Mouse (Mus musculus) layer of hippocampus, postnatal 10 days (tissue): Measurements from ENCODE around the gene 4632433K11Rik. TPM values are rescaled to one million over a fixed set of nuclear protein-coding genes. Genes with fewer than 3 reads are reported as not detected.
"Not testable (repeated sequence)": the region's sequence is repeated elsewhere in the genome, so short reads cannot be mapped to it uniquely, and the experiment has no call there.

Experiments used
- DNase-seq, 2 experiments: peaks; one replicate each; pipeline ENCODE4 v3.0.0; 2021; ENCODE audit warnings: low spot score in 2 of 2
- long read RNA-seq: library from polyadenylated mRNA; stranded (forward); transcript quantifications from one replicate; pipeline ENCODE4 v2.0.0, GENCODE M21; 2023
- total RNA-seq, 2 experiments: library from RNA; stranded (reverse); gene quantifications; 2 replicates each; pipeline ENCODE4 v1.2.3; 2021

The 4632433K11Rik gene
- total RNA-seq = not detected
- long read RNA-seq = 0 reads

GRCm38 (mm10) chr7:5033818-5034217, at the start of gene 4632433K11Rik:
Gene 4632433K11Rik (plus strand): TSS chr7:5034118.
- DNase-seq = no peak

DNA sequence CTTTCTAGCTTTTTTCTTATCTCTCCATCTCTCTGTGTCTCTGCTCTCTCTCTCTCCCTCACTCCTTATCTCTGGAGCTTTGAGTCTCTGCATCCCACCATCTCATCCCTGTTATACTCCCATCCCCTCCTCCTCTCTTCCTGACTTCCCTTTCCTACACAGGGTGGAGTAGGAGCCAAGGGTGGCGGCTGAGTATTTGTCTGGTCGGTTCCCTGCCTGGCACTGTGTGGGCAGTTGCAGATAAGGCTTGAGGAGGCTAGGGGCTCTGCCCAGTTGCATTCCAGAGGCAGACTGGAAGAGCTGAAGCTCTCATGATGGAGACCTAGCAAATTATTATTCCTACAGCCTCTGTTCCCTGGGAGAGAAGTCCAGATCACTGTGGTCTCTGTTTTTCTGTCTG, 45.7 kb upstream of the 4632433K11Rik start:
- no peak for DNase-seq

- DNase-seq = no peak
These were observed 40.4 kb upstream of the 4632433K11Rik start for GRCm38 (mm10) chr7:4993347-4993998.

DNA sequence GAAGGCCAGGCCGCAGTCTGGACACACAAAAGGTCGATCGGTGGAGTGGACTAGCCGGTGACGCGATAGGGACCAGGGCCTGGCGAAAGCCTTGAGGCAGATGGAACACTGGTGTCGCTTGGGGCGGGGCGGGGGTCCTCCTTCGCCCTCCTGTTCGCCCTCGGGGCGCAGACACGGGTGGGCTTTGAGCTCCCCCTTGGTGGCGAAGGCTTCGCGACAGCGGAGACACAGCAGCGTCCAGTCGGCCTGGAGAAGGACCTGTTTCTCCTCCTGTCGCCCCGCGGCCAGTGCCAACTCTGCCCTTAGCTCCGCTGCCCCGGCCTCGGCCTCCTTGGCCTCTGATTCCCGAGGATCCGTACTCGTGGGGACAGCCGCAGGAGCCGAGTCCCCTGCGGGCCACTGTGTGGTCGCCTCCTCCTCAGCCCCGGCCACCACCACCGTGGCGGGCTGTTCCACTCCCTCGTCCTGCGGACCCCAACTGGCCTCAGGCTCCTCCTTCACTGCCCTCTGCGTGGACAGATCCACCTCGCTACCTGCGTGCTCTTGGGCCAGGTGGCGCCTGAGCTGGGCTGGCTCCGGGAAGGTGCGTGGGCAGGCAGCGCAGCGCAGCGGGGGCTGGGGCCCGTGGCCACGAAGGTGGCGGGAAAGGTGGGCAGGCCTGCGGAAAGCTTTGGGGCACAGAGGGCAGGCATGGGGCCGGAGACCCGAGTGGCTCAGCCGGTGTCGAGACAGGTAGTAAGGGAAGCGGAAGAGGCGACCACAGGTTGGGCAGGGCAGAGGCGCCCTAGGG, 39.7 kb upstream of the 4632433K11Rik start:
- DNase-seq = no peak

- DNase-seq = no peak
These were observed 38.5 kb upstream of the 4632433K11Rik start for GRCm38 (mm10) chr7:4995268-4996002.

DNA sequence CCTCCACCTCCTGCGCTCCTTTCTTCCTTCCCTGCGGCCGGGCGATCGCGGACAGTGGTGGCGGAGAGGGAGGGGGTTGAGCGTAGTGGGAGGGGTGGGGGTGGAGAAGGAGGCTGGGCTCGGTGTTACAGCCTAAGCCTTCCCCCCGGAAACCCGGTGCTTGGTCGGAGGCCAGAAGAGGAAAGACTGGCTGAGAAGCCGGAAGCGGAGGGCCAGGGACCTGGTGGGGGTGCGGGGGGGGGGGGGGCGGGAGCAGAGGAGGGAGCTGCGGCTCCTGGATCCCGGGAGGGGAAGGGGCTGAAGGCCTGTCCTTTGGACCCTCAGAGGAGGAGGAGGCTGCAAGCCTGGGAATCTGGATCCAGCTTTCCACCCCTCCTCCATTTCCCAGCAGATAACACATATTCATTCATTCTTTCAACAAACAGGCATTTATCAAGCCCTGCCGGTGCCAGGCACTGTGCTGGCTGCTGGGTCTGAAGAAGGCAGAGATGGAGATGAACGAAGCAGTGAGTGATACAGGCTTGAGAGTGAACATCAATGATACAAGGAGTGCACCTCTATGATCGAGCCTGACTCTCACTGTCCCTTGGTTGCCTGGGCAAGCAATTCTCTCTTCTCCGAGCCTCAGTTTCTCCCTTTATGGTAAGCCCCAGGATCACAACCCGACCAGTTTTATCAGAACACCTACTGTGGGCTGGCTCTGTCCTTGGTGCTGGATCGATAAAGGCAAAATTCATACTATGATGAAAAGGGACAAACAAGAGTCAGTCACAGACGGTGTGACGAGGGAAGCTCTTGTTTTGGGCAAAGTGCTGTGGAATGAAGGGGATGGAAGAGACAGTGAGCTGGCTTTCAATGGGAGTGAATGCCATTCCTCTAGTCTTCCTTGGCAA, 37.7 kb upstream of the 4632433K11Rik start, which contains the start of gene Zfp579:
TSS of gene Zfp579 (minus strand) at position 156 of the 893 bp plus-strand sequence.
- DNase-seq = peak; percentile 99

DNA sequence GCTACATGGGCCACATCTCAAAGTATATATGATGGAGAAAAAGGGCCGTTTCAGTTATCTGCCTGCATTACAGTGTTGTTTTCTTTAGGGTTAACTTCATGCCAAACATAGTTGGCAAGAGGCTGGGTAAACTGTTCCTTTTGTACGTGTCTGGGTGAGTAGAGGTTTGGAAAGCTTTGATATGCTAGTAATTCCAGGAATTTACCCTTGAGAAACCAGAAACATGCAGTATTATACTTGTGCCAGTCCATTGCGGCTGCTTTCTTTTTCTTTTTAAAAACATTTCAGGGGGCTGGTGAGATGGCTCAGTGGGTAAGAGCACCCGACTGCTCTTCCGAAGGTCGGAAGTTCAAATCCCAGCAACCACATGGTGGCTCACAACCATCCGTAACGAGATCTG, 37.0 kb upstream of the 4632433K11Rik start:
- no peak for DNase-seq

- no peak for DNase-seq
These were observed 34.0 kb upstream of the 4632433K11Rik start for GRCm38 (mm10) chr7:4999876-5000275.

- DNase-seq = not testable (repeated sequence)
These were observed 31.0 kb upstream of the 4632433K11Rik start for GRCm38 (mm10) chr7:5002876-5003275.

- no peak for DNase-seq
These were observed 25.7 kb upstream of the 4632433K11Rik start for GRCm38 (mm10) chr7:5008229-5008628.

GRCm38 (mm10) chr7:5012681-5013513, 21.0 kb upstream of the 4632433K11Rik start:
- DNase-seq = no peak

GRCm38 (mm10) chr7:5014251-5015117, 19.4 kb upstream of the 4632433K11Rik start, which contains the start of the genes Zfp524 and Fiz1:
Gene Zfp524 (plus strand): TSS chr7:5014415.
Gene Fiz1 (minus strand): TSS chr7:5014697.
- peak; percentile 96 to 98 for DNase-seq

- peak; percentile 89 to 94 for DNase-seq
These were observed 18.6 kb upstream of the 4632433K11Rik start, which contains the start of gene Gm44973 for GRCm38 (mm10) chr7:5015118-5016001. Gene Gm44973 (plus strand): TSS chr7:5015496.

GRCm38 (mm10) chr7:5016057-5016456, 17.9 kb upstream of the 4632433K11Rik start:
- DNase-seq = no peak

DNA sequence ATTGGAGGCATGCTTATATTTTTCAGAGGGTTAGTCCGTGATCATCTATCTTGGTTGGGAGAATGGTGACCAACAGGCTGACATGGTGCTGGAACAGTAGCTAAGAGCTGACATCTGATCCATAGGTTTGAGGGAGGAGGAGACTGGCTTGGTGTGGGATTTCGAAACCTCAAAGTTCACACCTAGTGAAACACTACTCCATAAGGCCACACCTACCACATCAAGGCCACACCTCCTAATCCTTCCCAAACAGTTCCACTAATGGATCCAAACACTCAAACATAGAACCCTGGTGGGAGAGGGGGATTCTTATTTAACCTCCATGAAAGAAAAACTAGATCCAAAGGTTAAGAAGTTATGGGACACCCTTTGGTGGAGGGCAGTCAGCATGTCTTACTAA, 17.0 kb upstream of the 4632433K11Rik start:
- DNase-seq = no peak

GRCm38 (mm10) chr7:5017352-5017751, 16.6 kb upstream of the 4632433K11Rik start:
- DNase-seq = no peak

- DNase-seq = no peak
These were observed 16.0 kb upstream of the 4632433K11Rik start for GRCm38 (mm10) chr7:5017931-5018330.

DNA sequence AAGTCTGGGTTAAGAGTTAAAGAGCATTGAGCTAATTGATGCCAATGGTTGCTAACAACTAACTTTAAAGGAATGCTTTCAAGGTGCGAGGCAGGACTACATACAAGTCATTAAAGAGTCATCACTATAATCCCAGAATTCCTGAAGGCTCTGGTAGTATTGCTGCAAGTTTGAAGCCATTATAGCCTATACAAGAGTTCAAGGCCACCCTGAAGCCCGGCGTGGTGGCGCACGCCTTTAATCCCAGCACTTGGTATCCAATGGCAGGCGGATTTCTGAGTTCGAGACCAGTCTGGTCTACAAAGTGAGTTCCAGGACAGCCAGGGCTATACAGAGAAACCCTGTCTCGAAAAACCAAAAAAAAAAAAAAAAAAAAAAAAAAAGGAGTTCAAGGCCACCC, 14.3 kb upstream of the 4632433K11Rik start:
- DNase-seq = not testable (repeated sequence)
